ENCODE assay signal across 8 mouse cellular contexts in the genomic region with DNA sequence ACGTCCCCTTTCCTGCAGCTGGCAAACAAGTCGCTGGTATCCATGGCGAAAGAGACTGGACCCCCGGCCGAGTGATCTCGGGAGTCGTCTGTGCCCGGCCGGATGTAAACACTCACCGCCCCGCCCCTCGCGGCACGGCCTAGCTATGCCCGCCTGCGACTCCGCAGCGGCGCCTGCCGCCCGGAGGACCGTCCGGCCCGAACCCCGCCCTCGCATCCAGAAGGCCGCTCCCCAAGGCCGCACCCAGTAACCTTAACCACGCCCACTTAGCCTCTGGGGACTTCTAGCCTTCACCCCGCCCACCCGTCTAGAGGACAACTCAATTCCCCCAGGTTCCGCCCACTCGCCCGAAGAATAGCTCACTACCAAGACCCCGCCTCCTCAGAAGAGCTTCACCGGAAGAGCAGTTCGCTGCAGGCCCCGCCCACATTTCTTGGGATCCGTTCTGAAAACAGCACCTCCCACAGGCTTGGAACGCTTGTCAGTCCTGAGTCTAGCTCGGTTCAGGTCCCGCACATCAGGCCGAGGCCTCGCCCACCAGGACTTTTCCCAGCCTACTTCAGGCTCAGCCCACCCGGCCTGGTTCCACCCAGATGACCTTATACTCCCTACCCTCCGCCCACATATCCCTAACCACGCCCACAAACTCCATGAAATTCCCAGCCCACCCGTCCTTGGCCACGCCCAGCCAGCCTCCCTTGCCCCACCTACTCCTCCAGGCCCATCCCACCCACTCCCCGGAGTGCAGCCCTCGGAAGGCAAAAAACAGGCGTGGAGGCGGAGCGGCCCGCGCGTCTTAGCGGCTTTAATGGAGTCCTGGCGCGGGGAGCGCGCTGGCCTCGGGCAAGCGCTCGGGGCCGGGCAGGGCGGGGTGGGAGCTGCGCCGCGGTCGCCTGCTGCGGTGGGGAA. TPM values are rescaled to one million over a fixed set of nuclear protein-coding genes. Genes with fewer than 3 reads are reported as not detected.
DNase-seq lines count a peak whose midpoint lies in the region; ATAC-seq and TF ChIP-seq lines count a peak whose summit lies in the region.

Gene Abtb1, minus strand, starts transcription at position 204 of the 909 bp plus-strand sequence.

- ATAC-seq in embryonic facial prominence, embryonic 14.5 days (ENCODE audit: low read depth) = peak; percentile 96
- peak; percentile 97 for ATAC-seq in limb, embryonic 13.5 days (ENCODE audit: low FRiP score, low read depth)
- ATAC-seq in midbrain, embryonic 16.5 days = peak; percentile 95

- H3K27ac ChIP-seq in embryonic facial prominence, embryonic 14.5 days (replicated peaks; ENCODE audit: low read depth, low read length) = peak within 1 kb of the TSS; percentile 85
- peak within 1 kb of the TSS; percentile 96 for H3K27ac ChIP-seq in heart, adult 2 months
- H3K27ac ChIP-seq in limb, embryonic 13.5 days = peak within 1 kb of the TSS; percentile 79
- H3K27ac ChIP-seq in midbrain, embryonic 16.5 days (ENCODE audit: low read length) = peak within 1 kb of the TSS; percentile 85

- peak within 1 kb of the TSS; percentile 88 for H3K4me3 ChIP-seq in embryonic facial prominence, embryonic 14.5 days (ENCODE audit: low read depth, low read length)
- peak within 1 kb of the TSS; percentile 91 for H3K4me3 ChIP-seq in heart, adult 2 months
- H3K4me3 ChIP-seq in limb, embryonic 13.5 days = peak within 1 kb of the TSS; percentile 82
- peak within 1 kb of the TSS; percentile 84 for H3K4me3 ChIP-seq in midbrain, embryonic 16.5 days (ENCODE audit: low read depth, low read length)

- peak; percentile 72 for TF ChIP-seq POLR2A in heart, adult 2 months (IDR thresholded peaks at IDR 0.05; ENCODE audit: insufficient read depth, low read depth, low read length)

- intact Hi-C loops in heart, adult 2 months (cut with DNase I) = no loop called here

- TF ChIP-seq CTCF in heart, adult 2 months (IDR thresholded peaks at IDR 0.05) = peak; percentile 80

- peak within 1 kb of the TSS; percentile 90 for H3K9ac ChIP-seq in embryonic facial prominence, embryonic 14.5 days (ENCODE audit: low read depth, low read length)
- H3K9ac ChIP-seq in heart, adult 2 months (ENCODE audit: low read depth, low read length) = peak within 1 kb of the TSS; percentile 88
- peak within 1 kb of the TSS; percentile 86 for H3K9ac ChIP-seq in limb, embryonic 13.5 days
- H3K9ac ChIP-seq in midbrain, embryonic 16.5 days (ENCODE audit: low read depth, low read length) = peak within 1 kb of the TSS; percentile 76

- DNase-seq in 3T3-L1 (ENCODE audit: low read depth, low spot score) = peak; percentile 100
- peak; percentile 94 to 99 for DNase-seq in adrenal gland, postnatal 4 days (ENCODE audit: low spot score in 2 of 2)
- peak; percentile 100 for DNase-seq in embryonic facial prominence, embryonic 14.5 days (ENCODE audit: low spot score)
- peak; percentile 99 to 100 for DNase-seq in heart, adult 2 months
- DNase-seq in kidney, adult 8-10 months = peak; percentile 100
- peak; percentile 97 to 100 for DNase-seq in spleen, postnatal 10 days (ENCODE audit: low spot score in 2 of 2)

- no peaks in the 10 kb centered on the region for H3K27me3 ChIP-seq in embryonic facial prominence, embryonic 14.5 days (replicated peaks; ENCODE audit: control insufficient read depth, insufficient read depth, low read length)
- H3K27me3 ChIP-seq in heart, adult 2 months (ENCODE audit: control insufficient read depth, insufficient read depth, low read length) = no peaks in the 10 kb centered on the region
- H3K27me3 ChIP-seq in limb, embryonic 13.5 days = no peaks in the 10 kb centered on the region
- no peaks in the 10 kb centered on the region for H3K27me3 ChIP-seq in midbrain, embryonic 16.5 days (ENCODE audit: control insufficient read depth, insufficient read depth, low read depth, low read length)

- no peaks in the 10 kb centered on the region for H3K9me3 ChIP-seq in embryonic facial prominence, embryonic 14.5 days (ENCODE audit: control insufficient read depth, low read length)
- H3K9me3 ChIP-seq in limb, embryonic 13.5 days = no peaks in the 10 kb centered on the region
- H3K9me3 ChIP-seq in midbrain, embryonic 16.5 days (replicated peaks; ENCODE audit: control insufficient read depth, low read length, poor library complexity, severe bottlenecking) = no peaks in the 10 kb centered on the region

- WGBS in embryonic facial prominence, embryonic 14.5 days = 2% methylated on average over 26 of the region's 72 CpGs
- under 1% methylated on average over 72 of the region's 72 CpGs for WGBS in heart, adult 2 months
- under 1% methylated on average over 71 of the region's 72 CpGs for WGBS in limb, embryonic 13.5 days
- WGBS in midbrain, embryonic 16.5 days = under 1% methylated on average over 63 of the region's 72 CpGs

- peaks cover 36% of the 10 kb centered on the region for H3K36me3 ChIP-seq in embryonic facial prominence, embryonic 14.5 days (ENCODE audit: control insufficient read depth, insufficient read depth, low read length)
- H3K36me3 ChIP-seq in heart, adult 2 months (ENCODE audit: control insufficient read depth, insufficient read depth, low read length) = no peaks in the 10 kb centered on the region
- peaks cover 33% of the 10 kb centered on the region for H3K36me3 ChIP-seq in limb, embryonic 13.5 days
- H3K36me3 ChIP-seq in midbrain, embryonic 16.5 days (ENCODE audit: control insufficient read depth, insufficient read depth, low read length) = peaks cover 10% of the 10 kb centered on the region; the same call in 1 of the 2 replicates

- H3K4me2 ChIP-seq in embryonic facial prominence, embryonic 14.5 days (ENCODE audit: low read depth, low read length) = peak within 1 kb of the TSS; percentile 82
- peak within 1 kb of the TSS; percentile 89 for H3K4me2 ChIP-seq in limb, embryonic 13.5 days (replicated peaks)
- H3K4me2 ChIP-seq in midbrain, embryonic 16.5 days (ENCODE audit: low read length) = peak within 1 kb of the TSS; percentile 88

- H3K4me1 ChIP-seq in embryonic facial prominence, embryonic 14.5 days (ENCODE audit: control insufficient read depth, insufficient read depth, low read length) = peaks cover 13% of the 10 kb centered on the region; the same call in 1 of the 2 replicates
- H3K4me1 ChIP-seq in heart, adult 2 months (ENCODE audit: control insufficient read depth, insufficient read depth, low read length) = peaks cover 9% of the 10 kb centered on the region
- peaks cover 27% of the 10 kb centered on the region for H3K4me1 ChIP-seq in limb, embryonic 13.5 days
- peaks cover 13% of the 10 kb centered on the region for H3K4me1 ChIP-seq in midbrain, embryonic 16.5 days (ENCODE audit: control insufficient read depth, insufficient read depth, low read length)

- TF ChIP-seq EP300 in heart, adult 2 months (IDR thresholded peaks at IDR 0.05; ENCODE audit: insufficient read depth, low read depth, low read length) = 0 out of 2 replicates have a peak, but pooled peaks have one; percentile 42

- no peaks in the 10 kb centered on the region for H3K79me2 ChIP-seq in heart, adult 2 months (replicated peaks; ENCODE audit: control insufficient read depth, insufficient read depth, low read length)

RNA-seq across cellular contexts. Expression of gene Abtb1, which starts in this region (rescaled TPM):
- 10 to 100 TPM; 44.2 to 46.2 TPM for total RNA-seq in adrenal gland, postnatal 4 days (2021)
- 21.0 and 25.9 TPM in 2 replicates for polyA plus RNA-seq in embryonic facial prominence, embryonic 14.5 days (2014; fragmentation: Nextera tagmentation; extraction: Ambion mirVana)
- 10 to 100 TPM; 19.7 to 22.7 TPM for total RNA-seq in heart, adult 2 months (2021)
- polyA plus RNA-seq in heart, adult 2 months (2012; rRNA removed) = 46.2 and 46.7 TPM in 2 replicates
- 28.0 and 30.2 TPM in 2 replicates for polyA plus RNA-seq in limb, embryonic 13.5 days (2015; fragmentation: Nextera tagmentation; extraction: Ambion mirVana)
- polyA plus RNA-seq in midbrain, embryonic 16.5 days (2015; fragmentation: Nextera tagmentation; extraction: Ambion mirVana) = 37.3 and 40.7 TPM in 2 replicates

Comparison
In these comparisons a context has a peak if more than half of its experiments do, and no peak if none do; other contexts are left out.
1. Peak in every context shown above with its lines: DNase-seq, ATAC-seq, H3K4me3 ChIP-seq and H3K27ac ChIP-seq.